Mouse (Mus musculus): Measurements from ENCODE around the gene Rab1b.
A peak's percentile ranks its signal among the peaks of the same experiment; 100 is the strongest.
"Not testable (repeated sequence)": the region's sequence is repeated elsewhere in the genome, so short reads cannot be mapped to it uniquely, and the experiment has no call there.

The Rab1b gene

GRCm38 (mm10) chr19:5106731-5107191 is at the start of gene Rab1b:
Gene Rab1b, minus strand, starts transcription at chr19:5107072.
- peak; percentile 98 for DNase-seq (ENCODE audit: low read depth, low spot score)

DNA sequence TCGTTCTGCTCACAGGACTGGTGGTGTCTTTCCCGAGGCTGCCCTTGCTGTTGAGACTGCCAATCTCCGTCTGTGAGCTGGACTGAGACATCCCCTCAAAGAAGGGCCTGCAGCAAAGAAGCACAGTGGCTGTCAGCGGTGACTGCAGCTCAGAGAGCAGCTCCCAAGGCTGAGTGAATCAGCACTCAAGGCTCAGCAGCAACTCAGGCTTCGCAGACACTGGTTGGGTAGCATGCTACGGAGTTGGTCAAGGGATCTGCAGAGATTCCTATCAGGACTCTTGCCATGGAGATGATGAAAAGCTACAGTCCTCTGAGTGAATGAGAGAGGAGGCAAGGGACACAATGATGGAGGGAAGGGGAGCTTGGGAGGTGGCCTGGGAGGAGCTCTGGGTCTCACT is 45.4 kb upstream of the Rab1b start:
- DNase-seq (ENCODE audit: low read depth, low spot score) = no peak

- no peak for DNase-seq (ENCODE audit: low read depth, low spot score)
Observed at GRCm38 (mm10) chr19:5151741-5152140, 44.9 kb upstream of the Rab1b start.

DNA sequence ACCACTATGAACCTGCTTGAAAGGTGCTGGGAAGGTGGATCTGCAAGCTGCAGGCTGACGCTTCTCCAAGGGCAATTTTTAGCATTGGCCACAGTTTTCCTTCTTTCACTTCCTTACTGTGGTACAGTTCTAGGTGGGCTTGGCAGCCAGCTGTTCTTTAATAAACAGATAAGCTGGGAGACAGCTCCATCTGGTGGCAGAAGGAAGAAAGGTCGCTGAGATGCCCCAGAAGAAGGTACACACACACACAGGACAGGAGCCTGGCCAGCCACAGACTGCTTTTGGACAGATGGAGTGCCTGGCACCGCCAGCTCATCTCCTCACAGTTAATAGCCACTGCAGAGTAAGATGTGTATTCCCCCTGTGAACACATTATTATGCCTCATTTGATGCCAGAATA is 44.5 kb upstream of the Rab1b start:
- DNase-seq (ENCODE audit: low read depth, low spot score) = peak; percentile 40

- no peak for DNase-seq (ENCODE audit: low read depth, low spot score)
Observed at GRCm38 (mm10) chr19:5150358-5150757, 43.5 kb upstream of the Rab1b start.

- DNase-seq (ENCODE audit: low read depth, low spot score) = not testable (repeated sequence)
Observed at GRCm38 (mm10) chr19:5149041-5149440, 42.2 kb upstream of the Rab1b start.

- DNase-seq (ENCODE audit: low read depth, low spot score) = peak; percentile 44
Observed at GRCm38 (mm10) chr19:5139640-5140039, 32.8 kb upstream of the Rab1b start.

DNA sequence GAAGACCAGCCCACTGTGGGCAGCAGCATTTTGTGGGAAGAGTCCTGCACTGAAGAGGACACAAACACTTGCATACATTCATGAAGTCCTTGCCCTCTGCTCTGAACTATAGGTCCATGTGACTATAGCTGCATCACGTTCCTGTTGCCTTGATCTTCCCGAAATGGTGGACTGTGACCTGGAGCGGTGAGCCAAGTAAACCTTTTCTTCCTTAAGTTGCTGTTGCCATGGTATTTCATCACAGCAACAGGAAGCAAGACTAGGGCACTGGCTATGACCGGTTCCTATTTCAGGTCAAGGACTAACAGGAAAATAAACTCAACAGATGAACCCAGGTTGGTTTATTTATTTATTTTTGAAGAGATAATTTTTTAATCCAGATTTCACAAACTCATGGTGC is 24.4 kb upstream of the Rab1b start:
- no peak for DNase-seq (ENCODE audit: low read depth, low spot score)

DNA sequence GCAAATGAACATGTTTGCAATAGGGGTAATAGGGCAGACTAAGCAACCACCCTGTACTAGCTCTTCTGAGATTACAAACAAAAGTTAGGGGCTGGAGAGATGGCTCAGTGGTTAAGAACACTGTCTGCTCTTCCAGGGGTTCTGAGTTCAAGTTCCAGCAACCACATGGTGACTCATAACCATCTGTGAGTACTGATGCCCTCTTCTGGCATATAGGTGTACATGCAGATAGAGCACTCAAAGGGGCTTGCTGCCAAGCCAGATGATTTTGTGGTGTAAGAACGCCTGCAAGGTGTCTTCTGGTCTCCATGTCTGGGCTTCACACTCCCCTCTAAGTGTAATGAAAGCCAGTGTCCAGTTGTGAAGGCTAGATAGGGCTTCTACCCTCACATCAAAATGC is 22.9 kb upstream of the Rab1b start:
- DNase-seq (ENCODE audit: low read depth, low spot score) = peak; percentile 34

GRCm38 (mm10) chr19:5124055-5124614 is 17.3 kb upstream of the Rab1b start:
- DNase-seq (ENCODE audit: low read depth, low spot score) = no peak

DNA sequence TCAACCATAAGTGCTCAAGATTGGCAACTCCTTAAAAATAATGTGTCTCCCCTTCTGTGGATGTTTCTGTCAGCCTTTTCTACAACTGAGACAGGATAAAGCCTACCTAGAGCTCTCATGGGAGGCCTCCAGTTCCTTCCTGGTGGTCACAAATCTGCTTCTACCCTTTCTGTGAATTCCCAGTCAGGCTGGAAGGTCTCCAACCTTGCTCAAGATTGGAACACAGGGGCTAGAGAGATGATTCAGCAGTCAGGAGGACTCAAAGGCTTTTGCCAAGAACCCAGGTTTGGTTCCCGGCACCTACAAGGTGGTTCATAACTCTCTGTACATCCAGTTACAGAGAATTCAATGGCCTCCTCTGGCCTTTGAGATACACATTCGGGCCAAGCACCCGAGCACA is 16.4 kb upstream of the Rab1b start:
- DNase-seq (ENCODE audit: low read depth, low spot score) = no peak

DNA sequence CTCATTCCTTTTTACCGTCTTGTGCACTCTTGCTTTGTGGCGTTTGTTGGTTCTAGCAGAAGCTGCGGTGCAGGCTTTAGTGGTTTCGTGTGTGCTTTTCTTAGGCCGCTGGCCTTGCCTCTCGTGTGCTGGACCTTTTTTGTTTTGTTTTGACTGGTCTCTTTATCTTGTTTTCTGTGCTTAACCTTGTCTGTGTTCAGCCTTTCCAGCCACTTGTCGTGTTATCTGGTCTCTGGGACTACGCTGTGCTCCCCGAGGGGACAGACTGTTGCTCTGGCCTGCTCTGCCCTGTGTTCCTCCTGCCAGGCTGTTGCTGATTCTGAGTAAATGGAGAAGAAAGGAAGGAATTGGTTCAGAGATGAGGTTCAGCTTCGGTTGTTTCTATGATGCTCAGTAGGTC is 15.6 kb upstream of the Rab1b start:
- DNase-seq (ENCODE audit: low read depth, low spot score) = no peak

- no peak for DNase-seq (ENCODE audit: low read depth, low spot score)
Observed at GRCm38 (mm10) chr19:5118384-5118698, 11.5 kb upstream of the Rab1b start, which contains the start of gene Klc2. Gene Klc2, minus strand, starts transcription at chr19:5118560.

GRCm38 (mm10) chr19:5117494-5118383 is 10.9 kb upstream of the Rab1b start:
- peak; percentile 81 for DNase-seq (ENCODE audit: low read depth, low spot score)

GRCm38 (mm10) chr19:5113783-5114182 is 6.9 kb upstream of the Rab1b start:
- no peak for DNase-seq (ENCODE audit: low read depth, low spot score)

DNA sequence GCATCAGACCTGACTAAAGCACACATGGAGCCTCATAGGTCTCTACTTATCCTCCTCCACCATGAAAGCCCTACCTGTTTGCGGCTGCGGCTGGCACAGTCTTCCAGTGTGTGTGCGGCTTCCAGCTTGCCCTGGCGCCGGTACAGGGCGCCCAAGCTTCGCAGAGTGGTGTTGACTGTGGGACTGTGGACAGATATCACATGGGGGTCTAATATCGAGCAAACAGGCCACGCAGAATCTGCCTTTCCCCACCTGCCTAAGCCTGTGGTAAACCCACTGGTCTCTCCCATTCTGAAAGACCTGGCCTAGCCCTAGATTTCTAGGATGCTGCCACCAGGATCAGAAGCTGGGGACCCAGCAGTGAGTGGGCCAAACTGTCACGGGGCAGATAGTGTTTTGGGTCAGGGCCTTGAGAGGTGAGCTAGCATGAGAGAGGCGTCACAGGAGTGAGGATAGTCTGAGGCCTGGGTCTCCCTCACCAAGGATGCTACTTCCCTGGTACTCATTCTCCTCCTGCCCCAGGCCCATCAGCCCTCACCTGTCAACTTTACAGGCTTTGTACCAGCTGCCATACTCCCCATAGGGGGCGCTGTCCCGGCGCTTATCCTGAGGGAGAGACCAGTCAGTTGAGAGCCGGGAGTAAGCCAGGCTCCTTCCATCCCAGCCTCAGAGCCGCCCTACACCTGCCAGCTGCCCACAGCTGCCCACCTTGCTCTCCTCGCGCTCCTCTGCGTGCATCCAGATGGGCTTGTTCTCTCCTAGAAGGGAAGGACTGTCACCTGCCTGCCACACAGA is 3.0 kb upstream of the Rab1b start:
- no peak for DNase-seq (ENCODE audit: low read depth, low spot score)

DNA sequence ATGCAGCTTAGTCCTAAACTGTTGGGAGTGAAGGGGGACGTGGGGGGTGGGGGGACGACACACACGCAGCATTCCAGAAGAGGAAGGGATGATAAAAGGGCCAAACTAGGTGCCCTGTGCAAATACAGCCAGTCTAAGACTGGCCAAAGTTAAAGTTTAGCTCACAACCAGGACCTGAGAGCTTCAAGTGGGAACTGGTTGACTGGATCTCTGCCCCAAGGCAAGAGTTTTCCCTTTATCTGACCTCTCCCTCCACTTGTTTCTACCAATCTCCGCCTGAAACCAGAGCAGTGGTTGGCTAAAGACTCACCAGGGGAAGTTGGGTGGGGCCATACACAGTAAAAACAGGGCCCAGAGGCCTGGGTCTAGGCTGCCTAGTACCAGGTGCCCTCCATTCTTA is 1.8 kb upstream of the Rab1b start:
- DNase-seq (ENCODE audit: low read depth, low spot score) = no peak

- no peak for DNase-seq (ENCODE audit: low read depth, low spot score)
Observed at GRCm38 (mm10) chr19:5108271-5108575, 1.4 kb upstream of the Rab1b start.

DNA sequence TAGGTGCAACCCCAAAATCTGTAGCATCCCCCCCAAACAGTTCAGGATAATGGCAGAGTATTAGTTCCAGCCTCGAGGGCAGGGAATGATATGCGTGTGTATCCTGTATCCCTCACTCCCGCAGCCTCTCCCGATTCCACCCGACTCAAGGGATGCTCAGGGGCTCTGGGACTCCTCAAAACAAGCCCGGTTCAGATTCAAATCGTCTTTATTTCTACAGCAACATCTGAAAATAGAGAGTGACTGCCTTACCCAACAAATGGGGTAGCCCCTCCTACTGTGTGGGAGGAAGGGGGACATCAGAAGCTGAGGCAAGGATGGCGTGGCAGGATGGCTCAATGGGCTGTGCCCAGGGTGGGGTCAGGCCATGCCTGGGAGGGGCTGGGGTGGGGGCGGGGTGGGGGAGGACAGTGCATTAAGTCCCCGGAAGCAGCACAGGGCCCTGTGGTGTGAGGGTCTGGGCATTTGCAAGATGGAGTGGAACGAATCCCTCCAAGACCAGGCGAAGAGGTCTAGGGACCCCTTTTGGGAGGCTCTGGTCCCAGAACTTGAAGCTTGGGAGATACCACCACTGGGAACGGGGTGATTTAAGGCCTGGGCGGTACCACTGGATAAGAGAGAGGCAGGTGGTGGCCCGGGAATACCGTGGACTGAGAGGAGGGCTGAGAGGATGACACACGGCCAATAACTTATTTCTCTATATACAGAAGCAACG is 841 bp upstream of the Rab1b start:
- no peak for DNase-seq (ENCODE audit: low read depth, low spot score)

- DNase-seq (ENCODE audit: low read depth, low spot score) = no peak
Observed at GRCm38 (mm10) chr19:5106074-5106473, 798 bp downstream of the Rab1b start.

DNA sequence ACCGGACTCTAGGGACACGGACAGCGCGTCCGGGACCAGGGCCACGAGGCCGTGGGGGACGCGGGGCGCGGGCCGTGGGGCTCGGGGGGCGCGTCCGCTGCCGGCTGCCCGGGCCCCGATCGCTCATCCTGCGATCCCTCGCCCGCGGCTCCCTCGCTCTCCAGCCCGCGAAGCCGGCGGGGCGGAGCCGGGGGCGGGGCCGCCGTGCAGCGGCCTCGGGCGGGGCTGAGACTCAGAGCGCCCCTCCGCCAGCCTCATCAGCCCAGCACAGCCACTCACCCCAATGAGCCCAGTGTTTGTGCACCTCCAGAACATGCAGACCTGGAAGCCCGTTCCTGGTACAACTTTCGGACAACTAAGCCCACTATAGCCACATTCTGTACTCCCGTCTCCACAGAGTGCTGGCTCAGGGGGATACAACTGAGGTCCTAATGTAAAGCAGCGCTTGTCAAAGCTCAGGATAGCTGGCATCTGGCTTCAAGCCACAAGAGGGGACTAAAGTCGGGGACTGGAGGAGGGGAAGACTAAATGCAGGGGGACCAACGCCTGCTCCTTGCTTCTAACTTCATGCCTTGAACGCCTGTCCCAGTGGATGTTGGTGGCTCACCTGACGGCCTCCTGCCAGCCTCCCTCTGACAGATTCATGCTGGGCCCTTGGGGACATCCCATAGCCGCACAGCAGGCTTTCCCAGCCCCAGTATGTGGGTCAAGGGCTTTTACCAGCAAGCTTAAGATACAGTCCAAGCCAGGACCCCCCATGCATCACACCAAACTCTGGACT is 8.3 kb downstream of the Rab1b start, which contains the start of gene Cnih2:
Cnih2 (minus strand) TSS at position 159 of the 781 bp plus-strand sequence.
- DNase-seq (ENCODE audit: low read depth, low spot score) = peak; percentile 65
